Mouse (Mus musculus) adrenal gland, postnatal 25 days (tissue): Measurements from ENCODE around the gene Utp20. TPM values are rescaled to one million over a fixed set of nuclear protein-coding genes. Genes with fewer than 3 reads are reported as not detected.
"Not testable (repeated sequence)": the region's sequence is repeated elsewhere in the genome, so short reads cannot be mapped to it uniquely, and the experiment has no call there.

Source experiments
- DNase-seq: peaks from one replicate; pipeline ENCODE4 v3.0.0; 2021; ENCODE audit warnings: mixed read lengths
- long read RNA-seq: library from polyadenylated mRNA; stranded (forward); transcript quantifications from one replicate; pipeline ENCODE4 v2.0.0, GENCODE M21; 2021
- total RNA-seq: library from RNA; stranded (reverse); gene quantifications from 2 replicates; pipeline ENCODE4 v1.2.3, GENCODE M21; 2021

Utp20 gene
- 32.5 and 34.9 TPM in 2 replicates for total RNA-seq
- long read RNA-seq, partial matches to known transcripts = 1 of 1 reads
- long read RNA-seq, other reads (novel, unspliced or antisense) = 0 of 1 reads

DNA sequence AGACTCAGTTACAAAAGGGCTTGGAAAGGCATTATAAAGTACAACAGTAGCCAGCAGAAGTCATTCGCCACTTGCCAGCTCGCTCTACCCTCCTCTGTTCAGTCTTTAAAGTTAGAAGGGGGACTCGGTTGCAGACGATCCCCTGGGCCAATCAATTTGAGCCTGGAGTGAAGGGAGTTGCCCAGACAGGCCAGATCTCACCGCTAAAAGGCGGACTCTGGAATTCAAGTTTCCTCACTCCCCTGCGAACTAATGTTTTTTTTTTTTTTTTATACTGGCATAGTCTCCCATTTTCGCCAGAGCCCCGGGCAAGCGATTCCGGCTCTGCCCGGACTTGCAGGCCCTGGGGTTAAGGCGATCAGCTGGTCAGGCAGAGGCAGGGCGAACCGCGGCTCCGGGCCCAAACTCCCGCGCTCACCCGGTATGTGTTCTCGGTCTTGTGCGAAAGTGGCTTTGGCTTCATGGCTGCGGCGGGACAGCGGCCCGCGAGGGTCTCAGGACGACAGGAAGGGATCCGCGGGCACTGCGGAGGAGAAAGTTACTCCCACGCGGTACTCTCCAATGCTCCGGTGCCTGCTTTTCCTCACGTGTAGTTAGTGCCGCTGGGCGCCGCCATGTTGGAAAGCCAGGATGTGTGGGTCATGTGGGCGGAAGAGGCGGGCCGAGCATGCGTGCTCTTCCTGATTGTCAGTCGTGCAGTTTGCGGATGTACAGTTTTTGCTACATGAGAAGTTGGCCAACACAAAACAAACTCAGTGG is at the start of gene Utp20:
Gene Utp20, minus strand, starts transcription at position 617 of the 759 bp plus-strand sequence.
- DNase-seq = peak; percentile 83

DNA sequence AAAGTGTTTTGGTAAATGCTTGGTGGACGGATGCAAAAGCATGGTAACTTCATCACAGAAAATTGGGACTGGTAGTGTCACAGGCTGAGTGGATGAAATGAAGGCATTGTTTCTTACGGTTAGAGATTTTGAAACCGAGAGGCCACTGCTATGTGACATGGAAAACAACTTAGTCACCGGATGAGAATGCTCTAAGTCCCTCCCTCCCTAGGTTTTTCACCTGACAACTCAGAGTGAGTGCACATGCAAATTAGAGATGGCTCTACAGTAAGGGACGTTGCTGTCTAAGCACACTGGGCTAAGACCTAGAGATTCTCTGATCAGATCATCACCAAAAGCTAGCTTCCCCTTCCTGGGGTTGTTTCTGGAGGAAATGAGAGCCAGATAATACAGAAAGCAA is 48.3 kb upstream of the Utp20 start:
- DNase-seq = no peak

DNA sequence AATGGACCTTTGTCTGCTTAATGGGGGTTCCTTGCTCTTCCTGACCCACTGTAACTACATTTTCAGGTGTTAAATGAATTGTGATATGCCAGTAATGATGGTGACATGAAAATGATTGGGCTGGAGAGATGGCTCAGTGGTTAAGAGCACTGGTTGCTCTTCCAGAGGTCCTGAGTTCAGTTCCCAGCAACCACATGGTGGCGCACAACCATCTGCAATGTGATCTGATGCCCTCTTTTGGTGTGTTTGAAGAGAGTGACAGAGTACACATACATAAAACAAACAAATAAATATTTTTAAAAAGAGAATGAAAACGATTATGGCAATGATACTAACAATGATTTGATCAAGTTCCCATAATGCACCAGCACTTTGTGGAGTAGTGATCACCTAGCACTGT is 39.4 kb upstream of the Utp20 start:
- no peak for DNase-seq

DNA sequence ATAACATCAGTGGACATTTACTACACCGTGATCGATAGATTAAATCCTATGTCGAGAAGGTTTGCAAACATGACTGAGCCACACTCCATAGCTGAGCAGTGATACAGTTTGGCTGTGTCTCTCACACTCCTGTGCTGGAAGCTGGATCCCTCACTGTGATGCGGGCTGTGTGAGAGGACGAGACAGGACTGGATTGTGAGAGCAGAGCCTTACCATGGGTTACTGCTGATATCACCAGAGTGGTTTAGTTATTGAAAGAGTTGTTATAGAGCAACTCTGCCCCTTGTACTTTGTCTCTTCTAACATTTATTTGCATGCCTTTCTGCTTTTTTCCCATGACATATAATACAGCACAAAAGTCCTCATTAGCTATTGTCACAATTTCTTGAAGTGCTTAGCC is 35.7 kb upstream of the Utp20 start:
- no peak for DNase-seq

DNA sequence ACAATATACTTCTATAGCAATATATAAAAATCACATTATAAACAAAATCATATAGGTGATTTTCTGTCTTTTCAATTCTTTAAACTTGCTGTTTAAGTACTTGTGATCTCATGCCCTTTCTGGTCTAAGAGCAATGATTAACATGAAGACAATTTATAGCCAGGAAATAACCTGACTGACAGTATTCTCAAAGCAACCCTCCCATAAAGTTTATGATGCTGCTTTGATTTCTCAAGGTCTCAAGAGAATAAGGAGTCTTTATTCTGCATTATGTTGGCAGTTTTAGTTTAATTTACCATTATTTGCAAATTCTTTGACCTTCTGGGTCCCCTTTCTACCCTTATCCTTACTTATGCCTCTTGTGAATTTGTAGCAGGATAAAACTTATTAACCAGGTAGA is 34.8 kb upstream of the Utp20 start:
- no peak for DNase-seq

DNA sequence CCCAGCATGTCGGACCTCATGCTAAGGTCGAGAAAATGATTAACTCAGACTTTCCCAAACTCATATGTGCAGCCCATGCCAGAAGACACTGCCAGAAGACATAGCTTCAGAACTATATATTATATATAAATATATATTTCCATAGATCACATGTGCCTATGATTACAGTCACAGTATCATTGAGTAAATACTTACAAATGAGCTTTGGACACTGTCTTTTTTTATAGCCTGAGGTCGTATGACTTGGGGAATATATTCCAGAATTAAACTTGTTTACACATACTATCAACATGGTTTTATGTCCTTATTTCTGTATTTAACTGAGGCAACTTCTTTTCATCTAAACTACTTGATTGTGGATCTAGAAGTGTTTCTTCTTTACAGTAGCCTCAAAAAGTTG is 34.3 kb upstream of the Utp20 start:
- DNase-seq = no peak

DNA sequence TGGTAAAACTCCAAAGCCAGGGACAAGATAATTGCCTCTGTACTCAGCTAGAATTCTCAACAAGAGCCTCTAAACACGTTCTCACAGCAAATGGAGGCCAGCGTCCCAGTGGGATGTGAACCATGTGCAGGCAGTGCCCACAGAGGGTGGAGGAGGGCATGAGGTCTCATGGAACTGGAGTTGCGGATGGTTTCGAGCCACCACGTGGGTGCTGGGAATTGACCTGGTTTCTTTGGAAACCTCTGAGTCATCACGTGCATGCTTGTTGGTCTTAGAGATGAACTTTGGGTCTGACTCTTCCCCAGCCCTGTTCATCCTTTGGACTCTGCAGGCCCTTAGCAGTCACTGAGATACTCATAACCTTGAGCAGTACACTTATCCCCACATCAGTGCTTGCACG is 26.7 kb upstream of the Utp20 start:
- no peak for DNase-seq

DNA sequence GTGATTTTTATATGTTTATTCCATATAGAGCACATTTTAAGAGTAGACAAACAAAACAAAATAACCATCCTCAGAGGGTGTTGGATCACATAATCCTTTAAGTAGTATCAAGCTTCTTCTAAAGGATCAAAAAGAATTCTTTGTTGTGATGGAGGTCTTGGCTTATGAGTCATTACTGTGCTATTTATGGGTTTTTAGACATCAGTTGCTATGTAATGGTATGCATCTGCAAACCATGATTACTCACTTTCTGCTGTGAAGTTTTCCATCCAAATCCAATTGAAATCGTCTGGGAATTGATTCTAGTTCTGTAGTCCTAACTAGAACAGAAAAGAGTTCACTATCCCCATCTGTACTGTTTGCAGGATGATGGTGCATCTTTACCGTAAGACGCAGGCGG is 23.4 kb upstream of the Utp20 start:
- DNase-seq = no peak

DNA sequence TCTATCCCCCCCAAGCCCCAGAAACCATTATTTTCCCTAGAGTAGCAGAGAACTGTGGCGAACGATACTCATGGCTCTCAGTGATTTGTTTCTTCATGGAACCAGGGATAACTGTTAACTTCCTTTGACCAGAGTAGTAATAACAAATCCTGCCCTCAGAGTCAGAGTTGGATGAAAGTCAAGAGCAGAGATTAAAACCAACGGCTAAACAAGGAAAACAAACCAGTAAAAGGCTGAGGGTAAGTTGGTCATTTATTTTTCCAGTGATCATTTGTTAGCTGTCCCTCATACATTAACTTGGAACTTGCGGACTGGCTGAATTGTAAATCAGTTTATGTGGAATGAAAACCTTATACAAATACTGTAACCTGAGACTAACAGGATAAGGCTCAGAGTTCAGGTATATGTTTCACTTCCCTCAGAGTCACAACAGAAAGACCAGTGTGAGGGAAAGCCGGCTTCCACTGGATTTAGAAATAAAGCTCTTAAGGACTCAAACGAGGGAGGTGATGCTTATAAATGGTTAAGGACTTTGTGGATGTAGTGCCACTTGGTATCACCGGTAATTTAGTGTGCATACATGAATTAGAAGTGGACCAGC is 22.4 kb upstream of the Utp20 start:
- DNase-seq = no peak

DNA sequence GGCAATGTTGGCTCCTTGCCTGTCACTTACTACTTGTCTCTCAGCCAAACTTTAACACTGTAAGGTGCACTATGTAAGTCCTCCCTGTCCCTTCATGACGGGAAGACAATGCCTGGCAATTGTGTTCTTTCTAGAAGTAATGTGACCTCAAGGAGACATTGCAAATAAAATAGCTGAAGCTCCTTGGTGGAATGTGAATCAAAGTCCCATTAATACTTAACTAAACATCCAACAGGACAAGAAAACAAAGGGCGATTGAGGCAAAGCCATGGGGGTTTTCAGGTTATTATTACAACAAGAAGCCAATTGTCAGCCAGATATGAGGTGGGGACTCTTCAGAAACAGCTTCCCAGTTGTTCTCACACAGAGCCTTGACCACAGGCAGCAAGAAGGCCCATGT is 7.6 kb upstream of the Utp20 start:
- no peak for DNase-seq

DNA sequence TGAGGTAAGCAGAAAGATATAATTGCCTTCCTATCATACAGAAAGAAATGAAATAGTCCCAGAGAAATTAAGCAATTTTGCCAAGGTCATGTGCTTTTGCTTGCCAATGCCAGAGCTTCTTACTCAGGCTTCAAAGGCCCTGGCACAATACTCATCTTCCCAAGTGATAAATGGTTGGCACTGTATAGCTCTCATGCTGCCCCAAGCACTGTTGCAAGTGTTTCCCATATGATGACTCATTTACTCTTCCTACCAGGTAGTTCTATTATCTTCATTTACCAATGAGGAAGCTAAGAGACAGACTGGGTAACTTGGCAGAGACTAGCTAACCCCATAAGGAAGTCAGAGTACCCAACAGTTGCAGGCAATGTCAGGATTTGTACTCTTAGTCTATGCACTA is 1.8 kb upstream of the Utp20 start:
- no peak for DNase-seq

DNA sequence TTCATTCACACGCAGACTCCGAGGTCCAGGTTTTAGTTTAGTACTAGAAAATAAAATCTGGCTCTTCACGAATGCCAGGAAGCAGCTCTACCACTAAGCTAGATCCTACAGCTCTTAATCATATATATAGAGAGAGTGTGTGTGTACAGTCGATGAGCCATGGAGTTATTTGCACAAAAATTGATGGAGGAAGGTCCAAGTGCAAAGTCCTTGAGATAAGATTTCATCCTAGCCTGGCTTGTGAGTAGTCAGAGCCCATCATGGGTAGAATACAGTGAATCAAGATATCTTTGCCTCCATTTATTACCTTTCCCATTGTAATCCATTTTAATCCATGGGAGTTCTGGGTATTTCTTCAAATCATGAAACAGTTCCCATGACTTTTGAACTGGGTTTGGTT is 992 bp upstream of the Utp20 start:
- no peak for DNase-seq

DNA sequence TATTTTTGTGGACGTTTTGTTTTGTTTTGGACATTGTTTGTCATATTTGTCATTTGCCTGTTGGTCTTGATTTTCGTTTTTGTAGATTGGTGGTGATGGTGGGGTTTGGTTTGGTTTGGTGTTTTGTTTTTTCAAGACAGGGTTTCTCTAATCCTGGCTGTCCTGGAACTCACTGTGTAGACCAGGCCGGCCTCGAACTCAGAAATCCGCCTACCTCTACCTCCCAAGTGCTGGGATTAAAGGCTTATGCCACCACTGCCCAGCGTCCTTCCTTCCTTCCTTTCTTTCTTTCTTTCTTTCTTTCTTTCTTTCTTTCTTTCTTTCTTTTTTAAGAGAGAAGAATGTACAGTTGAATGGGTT is 323 bp upstream of the Utp20 start:
- not testable (repeated sequence) for DNase-seq

DNA sequence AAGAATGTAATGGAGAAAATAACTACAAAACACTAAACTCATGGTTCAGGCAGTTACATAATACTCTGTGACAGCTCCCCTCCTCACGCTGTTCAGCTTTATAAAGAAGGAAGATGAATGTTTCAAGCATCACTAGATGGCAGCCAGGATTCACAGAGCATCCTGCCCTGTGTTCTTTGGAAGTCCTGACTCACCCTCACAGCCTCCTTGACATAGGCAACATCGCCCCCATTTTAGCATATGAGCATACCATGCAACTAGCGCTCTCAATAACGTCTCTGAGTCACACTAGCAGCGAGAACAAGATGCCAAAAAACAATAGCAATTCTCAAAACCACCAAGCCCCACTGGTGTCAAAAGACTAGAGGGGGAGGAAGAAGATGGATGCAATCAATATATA is 9.3 kb downstream of the Utp20 start:
- no peak for DNase-seq

DNA sequence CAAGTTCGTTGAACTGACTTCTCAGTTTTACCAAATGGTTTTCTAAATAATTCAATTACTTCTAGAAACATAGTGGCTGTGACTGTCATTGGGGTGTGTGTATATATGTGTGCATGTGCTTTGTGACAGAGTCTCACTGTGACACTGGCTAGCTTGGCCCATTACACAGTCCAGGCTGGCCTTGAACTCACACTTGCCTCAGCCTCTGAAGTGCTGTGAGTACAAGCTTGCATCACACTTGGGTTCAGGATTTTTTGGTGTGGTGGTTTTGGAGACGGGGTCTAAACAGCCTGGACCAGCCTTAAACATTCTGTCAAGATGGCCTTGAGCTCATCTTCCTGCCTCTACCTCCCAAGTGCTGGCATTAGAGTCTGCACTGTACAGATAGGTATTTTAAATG is 11.3 kb downstream of the Utp20 start:
- no peak for DNase-seq

DNA sequence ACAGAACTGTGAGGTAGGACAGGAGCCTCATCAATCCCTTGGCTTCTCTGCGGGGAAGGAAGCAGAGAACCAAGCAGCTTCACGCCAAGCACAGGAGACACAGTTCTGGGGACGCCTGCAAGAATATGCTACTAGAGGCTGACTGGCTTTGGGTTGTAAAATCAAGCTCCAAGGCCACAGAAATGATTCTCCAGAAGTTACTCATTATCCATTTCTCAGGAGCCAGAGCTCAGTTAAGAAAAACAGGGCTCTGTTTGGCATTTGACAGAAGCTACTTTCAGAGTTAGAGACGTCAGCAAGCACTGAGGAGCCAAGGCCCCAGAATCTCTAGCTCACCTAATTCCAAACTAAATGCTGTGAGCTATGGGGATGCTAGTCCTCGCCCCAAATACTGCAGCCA is 14.9 kb downstream of the Utp20 start:
- DNase-seq = no peak

DNA sequence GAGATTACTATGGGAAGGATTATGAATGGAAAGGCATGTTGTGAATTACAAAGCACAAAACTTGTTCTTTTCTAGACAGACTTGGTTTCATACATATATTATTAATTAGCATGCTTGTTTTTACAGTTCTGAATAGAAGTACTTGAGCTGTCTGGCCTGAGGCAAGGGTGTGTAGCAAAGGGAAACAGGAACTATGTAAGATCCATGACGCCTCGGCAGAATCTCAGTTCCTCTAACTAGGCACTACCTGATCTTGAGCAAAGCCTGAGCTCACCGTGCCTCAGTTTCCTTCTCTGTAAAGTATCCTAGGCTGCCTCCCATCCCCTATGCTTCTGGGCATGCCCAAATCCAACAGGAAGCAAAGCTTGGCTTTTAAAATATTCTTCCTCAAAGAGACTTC is 24.4 kb downstream of the Utp20 start:
- DNase-seq = no peak

DNA sequence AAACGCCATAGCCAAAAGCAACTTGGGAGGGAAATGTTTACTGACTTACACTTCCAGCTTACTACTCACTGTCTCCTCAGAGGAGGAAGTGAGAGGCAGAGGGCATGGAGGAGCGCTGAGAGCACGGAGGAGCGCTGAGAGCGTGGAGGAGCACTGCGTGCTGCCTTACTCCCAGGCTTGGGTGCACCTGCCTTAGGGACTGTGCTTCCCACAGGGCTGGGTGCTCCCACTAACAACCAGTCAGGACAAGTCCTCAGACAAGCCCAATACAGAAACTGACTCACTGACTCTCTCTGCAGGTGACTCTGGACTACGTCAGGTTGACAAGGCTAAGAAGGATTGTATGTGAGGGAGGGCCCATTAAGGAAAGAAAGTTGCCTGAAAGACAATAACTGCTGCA is 27.2 kb downstream of the Utp20 start:
- DNase-seq = no peak

DNA sequence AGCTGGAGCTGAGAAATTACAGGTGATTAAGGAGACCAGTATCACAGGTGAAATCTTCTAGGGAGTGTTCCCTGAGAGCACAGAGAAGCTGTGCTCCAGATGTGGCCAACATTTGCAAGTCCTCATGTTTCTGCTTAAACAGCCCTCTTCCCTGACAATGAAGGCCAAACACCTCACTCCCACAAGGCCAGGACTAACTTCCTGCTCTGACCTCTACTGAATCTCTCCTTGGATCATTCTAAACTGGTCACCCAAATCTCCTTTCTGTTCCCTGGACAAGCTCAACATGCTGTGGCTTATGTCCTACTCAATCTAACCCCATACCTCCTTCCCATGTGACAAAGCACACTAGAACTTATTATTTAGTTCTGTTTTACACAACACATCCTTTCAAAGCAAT is 29.2 kb downstream of the Utp20 start:
- DNase-seq = no peak

DNA sequence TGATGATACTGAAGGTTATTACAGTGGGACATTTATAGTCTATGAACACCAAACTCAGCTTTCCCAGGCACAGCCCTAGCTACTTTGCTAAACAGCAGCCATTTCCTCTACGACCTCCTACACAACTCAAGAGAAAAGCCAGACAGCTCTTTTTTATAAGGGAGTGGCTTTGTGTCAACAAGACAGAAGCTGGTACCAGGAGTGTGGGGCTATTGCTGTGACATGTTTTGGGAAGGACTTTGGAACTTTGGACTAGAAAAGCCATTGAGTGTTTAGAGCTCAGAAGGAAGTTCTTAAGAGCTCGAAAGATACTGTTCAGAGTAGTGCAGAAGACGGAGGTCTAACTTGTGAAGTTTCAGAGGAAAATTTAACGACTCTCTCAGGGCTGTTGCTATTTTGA is 29.7 kb downstream of the Utp20 start:
- DNase-seq = no peak

DNA sequence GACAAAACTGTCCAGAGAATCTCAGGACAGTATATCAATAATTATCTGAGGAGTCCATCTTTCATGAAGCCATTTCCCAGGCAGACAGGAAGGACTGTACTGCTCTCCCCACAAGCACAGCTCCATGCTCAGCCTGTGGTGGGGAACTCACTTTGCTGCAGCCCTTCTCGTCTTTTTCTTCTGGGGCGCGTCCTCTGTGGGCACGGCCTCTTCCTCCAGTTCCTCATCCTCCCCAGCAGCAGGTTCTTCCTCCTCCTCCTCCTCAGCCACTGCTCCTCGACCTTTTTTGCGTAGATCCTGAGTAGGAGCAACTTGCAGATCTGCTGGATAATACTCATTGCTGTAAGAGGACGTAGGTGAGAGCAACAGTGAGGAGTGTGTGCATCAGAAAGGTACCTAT is 31.4 kb downstream of the Utp20 start:
- DNase-seq = no peak

DNA sequence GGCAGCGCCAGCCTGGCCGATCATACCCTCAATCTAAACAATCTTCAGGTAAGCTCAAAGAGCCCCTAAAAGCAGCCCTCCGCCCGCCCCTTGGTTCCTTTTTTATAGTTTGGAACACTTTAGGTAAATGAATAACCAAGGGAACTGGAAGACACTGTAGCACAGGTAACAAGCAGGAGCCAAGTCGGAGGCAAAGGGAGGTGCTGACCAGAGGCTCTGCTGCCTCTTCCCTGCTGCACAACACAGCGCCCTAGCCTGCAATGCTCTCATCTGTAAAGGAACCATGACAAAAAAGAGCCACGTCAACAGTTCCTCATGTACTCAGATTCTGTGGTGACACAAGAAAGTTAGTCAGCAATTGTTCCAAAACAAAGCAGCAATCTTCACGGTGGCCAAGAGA is 32.0 kb downstream of the Utp20 start:
- DNase-seq = no peak

DNA sequence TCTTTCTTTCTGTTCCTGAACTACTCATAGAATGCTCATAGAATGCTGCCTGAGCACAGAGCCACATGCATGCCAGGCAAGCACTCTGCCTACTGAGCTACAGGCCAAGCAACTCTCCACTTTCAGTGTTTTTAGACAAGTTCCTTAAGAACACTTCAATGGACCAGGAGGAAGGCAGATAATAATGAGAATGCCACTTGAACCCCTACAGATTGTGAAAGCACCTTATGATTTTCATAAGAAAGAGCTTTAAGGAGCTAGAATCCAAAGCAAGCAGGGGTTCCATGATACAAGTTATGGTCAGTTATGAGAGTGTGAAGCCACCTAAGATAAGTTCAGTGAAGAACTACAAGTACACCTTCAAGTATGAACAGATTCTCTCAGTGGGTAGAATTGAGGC is 32.9 kb downstream of the Utp20 start:
- DNase-seq = no peak

DNA sequence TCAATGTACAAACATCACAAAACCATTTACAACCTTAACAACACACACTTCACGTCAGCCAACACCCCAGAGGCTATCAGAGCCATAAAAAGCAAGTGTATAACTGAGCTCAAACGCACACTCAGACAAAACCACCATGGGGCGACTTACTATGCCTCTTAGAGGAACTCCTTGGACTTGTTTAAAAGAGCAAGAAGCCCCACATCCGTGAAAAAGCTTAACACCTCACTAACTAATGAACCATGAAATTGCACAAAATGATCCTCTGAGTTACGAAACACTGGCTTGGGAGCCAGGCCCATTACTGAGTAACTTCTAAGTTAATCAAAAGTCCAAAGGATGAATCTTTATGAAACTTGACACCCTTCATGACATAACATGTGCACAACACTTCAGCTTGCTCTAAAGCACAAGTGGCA is 42.1 kb downstream of the Utp20 start:
- DNase-seq = no peak
